Mouse (Mus musculus) hindbrain, postnatal 0 days (tissue): ENCODE data around the gene Ehd3. TPM values are rescaled to one million over a fixed set of nuclear protein-coding genes. Genes with fewer than 3 reads are reported as not detected.

ENCODE experiments used
- ATAC-seq: fragments of 200-750 bp; cut with Nextera tagmentation; 2 replicates; pipeline ENCODE4 v1.8.0; 2017; ENCODE audit warnings: mild to moderate bottlenecking, moderate TSS enrichment, moderate library complexity
- DNase-seq: peaks from one replicate; pipeline ENCODE4 v3.0.0-alpha.2; 2015; ENCODE audit warnings: low spot score
- H3K27ac ChIP-seq: fragments of 300-500 bp; sonication (generic); 2 replicates; pipeline ENCODE4 v1.5.1; 2014; ENCODE audit warnings: mild to moderate bottlenecking
- H3K27me3 ChIP-seq: fragments of 300-500 bp; sonication (generic); 2 replicates; pipeline ENCODE4 v1.6.1; 2014; ENCODE audit warnings: low read length, mixed read lengths; ENCODE audit not compliant: insufficient read depth
- H3K36me3 ChIP-seq: fragments of 300-500 bp; sonication (generic); 2 replicates; pipeline ENCODE4 v1.6.1; 2014; ENCODE audit warnings: low read length, mixed read lengths; ENCODE audit not compliant: insufficient read depth
- H3K4me1 ChIP-seq: fragments of 300-500 bp; sonication (generic); 2 replicates; pipeline ENCODE4 v1.6.1; 2014; ENCODE audit warnings: antibody characterized with exemption, low read length, mixed read lengths; ENCODE audit not compliant: insufficient read depth
- H3K4me2 ChIP-seq: fragments of 300-500 bp; sonication (generic); 2 replicates; pipeline ENCODE4 v1.6.1; 2014; ENCODE audit warnings: low read depth, mild to moderate bottlenecking, low read length, moderate library complexity, mixed read lengths
- H3K4me3 ChIP-seq: fragments of 300-500 bp; sonication (generic); 2 replicates; pipeline ENCODE4 v1.5.1; 2014; ENCODE audit warnings: low read length
- H3K9ac ChIP-seq: fragments of 300-500 bp; sonication (generic); replicated peaks from 2 replicates; pipeline ENCODE4 v1.6.1; 2014; ENCODE audit warnings: mild to moderate bottlenecking, low read length, moderate library complexity, mixed read lengths
- H3K9me3 ChIP-seq: fragments of 300-500 bp; sonication (generic); 2 replicates; pipeline ENCODE4 v1.6.1; 2016; ENCODE audit warnings: low read length, mixed read lengths
- CTCF ChIP-seq: IDR thresholded peaks from 2 replicates; pipeline ENCODE4 v1.5.1; 2016; ENCODE audit warnings: antibody characterized with exemption, control low read depth, low read depth
- WGBS: fragments of 180-500 bp; shearing (Covaris S2); extraction: QIAGEN DNeasy Blood & Tissue Kit; methylation state at CpG from one replicate; pipeline ENCODE4 v1.1.7; 2014; 5-methylcytosine and 5-hydroxymethylcytosine counted together
- polyA plus RNA-seq: library from polyadenylated mRNA; unstranded; fragments of >200 nt; fragmentation: Nextera tagmentation; extraction: Ambion mirVana; gene quantifications from 2 replicates; pipeline ENCODE4 v1.2.1, GENCODE M21; 2015
- total RNA-seq: library from RNA; depleted of rRNA; stranded (reverse); fragments of >200 nt; gene quantifications from 2 replicates; pipeline ENCODE4 v1.2.3, GENCODE M21; 2014; rRNA removed

Ehd3 gene
- total and polyA plus RNA-seq, 2 experiments from 2014 or later = 25.5 to 51.6 TPM

GRCm38 (mm10) chr17:73880286-73880685 is 76.4 kb downstream of the Ehd3 start:
- no peaks in the 10 kb centered on the region for H3K9me3 ChIP-seq
- no peak overlapping the region for H3K27ac ChIP-seq
- no peak for ATAC-seq
- 82% methylated on average over 6 of the region's 6 CpGs for WGBS
- H3K4me2 ChIP-seq = no peak overlapping the region
- no peak overlapping the region for H3K9ac ChIP-seq
- no peak for TF ChIP-seq CTCF
- H3K36me3 ChIP-seq = no peaks in the 10 kb centered on the region
- DNase-seq = no peak
- no peaks in the 10 kb centered on the region; the same call in 1 of the 2 replicates for H3K4me1 ChIP-seq
- 0 out of 2 replicates have a peak, but pooled peaks cover 3% of the 10 kb centered on the region for H3K27me3 ChIP-seq
- no peak overlapping the region for H3K4me3 ChIP-seq

DNA sequence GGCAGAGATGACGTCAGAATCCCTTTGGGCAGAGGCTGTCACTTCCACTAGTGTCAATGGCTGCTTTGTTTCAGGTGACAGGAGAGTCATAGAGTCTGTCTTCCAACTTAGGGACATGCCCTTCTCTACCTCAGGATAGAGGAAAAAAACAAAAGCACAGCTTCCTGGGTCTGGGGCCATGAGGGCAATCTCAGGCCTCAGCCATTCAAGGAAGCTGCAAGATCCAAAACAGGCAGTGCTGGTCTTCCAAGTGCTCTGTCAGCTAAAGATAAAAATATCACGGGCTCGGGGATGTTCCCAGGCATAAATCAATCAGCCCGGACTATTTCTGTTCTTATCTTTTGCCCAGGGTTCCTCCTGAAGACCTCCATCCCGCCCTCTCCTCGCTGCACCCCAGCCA is 77.4 kb downstream of the Ehd3 start:
- ATAC-seq (no peak), DNase-seq (no peak)
- H3K4me1 ChIP-seq = no peaks in the 10 kb centered on the region; the same call in 1 of the 2 replicates
- no peak overlapping the region for H3K4me2 ChIP-seq
- 75% methylated on average over 6 of the region's 6 CpGs for WGBS
- no peak overlapping the region for H3K27ac ChIP-seq
- H3K27me3 ChIP-seq = 0 out of 2 replicates have a peak, but pooled peaks cover 3% of the 10 kb centered on the region
- no peak for TF ChIP-seq CTCF
- no peaks in the 10 kb centered on the region for H3K36me3 ChIP-seq
- no peaks in the 10 kb centered on the region for H3K9me3 ChIP-seq
- H3K4me3 ChIP-seq = no peak overlapping the region
- H3K9ac ChIP-seq = no peak overlapping the region

Other genes starting within 250 kb of the Ehd3 start
- gene Galnt14, start 93.7 kb upstream of the Ehd3 start, total RNA-seq = 17.3 and 23.2 TPM in 2 replicates
- gene Galnt14, start 93.7 kb upstream of the Ehd3 start, polyA plus RNA-seq = 15.5 and 17.1 TPM in 2 replicates
- gene Xdh, start 146.1 kb downstream of the Ehd3 start, total RNA-seq = 0.18 and 0.37 TPM in 2 replicates
- gene Xdh, start 146.1 kb downstream of the Ehd3 start, polyA plus RNA-seq = 0.93 and 1.3 TPM in 2 replicates
- gene Srd5a2, start 243.8 kb downstream of the Ehd3 start, total RNA-seq = 0.11 and 0.58 TPM in 2 replicates
- gene Srd5a2, start 243.8 kb downstream of the Ehd3 start, polyA plus RNA-seq = not detected in 2 replicates